8 mouse cellular contexts compared by ENCODE assay signal in the genomic region with DNA sequence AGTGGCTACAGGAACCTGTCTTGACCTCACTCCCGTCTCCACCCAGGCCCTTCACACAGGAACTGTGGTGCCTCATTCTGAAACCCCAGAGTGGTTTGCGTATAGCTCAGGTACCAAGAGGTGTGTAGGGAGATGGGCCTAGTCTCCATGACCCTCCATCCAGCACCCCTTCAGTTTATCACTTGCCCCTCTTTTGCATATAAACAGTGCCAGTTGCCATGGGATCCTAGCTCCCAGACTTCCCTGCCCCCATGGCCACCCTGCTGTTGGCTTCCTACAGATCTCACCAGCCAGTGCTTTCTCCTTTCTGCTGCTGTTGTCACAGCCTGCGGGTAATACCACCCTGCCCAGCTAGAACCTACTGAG. TPM values are rescaled to one million over a fixed set of nuclear protein-coding genes. Genes with fewer than 3 reads are reported as not detected.
DNase-seq lines count a peak whose midpoint lies in the region; ATAC-seq and TF ChIP-seq lines count a peak whose summit lies in the region.

No protein-coding gene starts in this region.

- H3K27ac ChIP-seq in cerebellum, adult 2 months (ENCODE audit: insufficient read depth, low read length) = peak overlapping the region; percentile 64
- H3K27ac ChIP-seq in heart, embryonic 15.5 days = peak overlapping the region; percentile 100
- H3K27ac ChIP-seq in liver, postnatal 0 days (ENCODE audit: low read depth) = peak overlapping the region; percentile 97

- peaks cover 82% of the 10 kb centered on the region for H3K4me1 ChIP-seq in cerebellum, adult 2 months (ENCODE audit: control insufficient read depth, insufficient read depth, low read length)
- peaks cover 86% of the 10 kb centered on the region for H3K4me1 ChIP-seq in heart, embryonic 15.5 days (replicated peaks)
- peaks cover 59% of the 10 kb centered on the region for H3K4me1 ChIP-seq in liver, postnatal 0 days (ENCODE audit: insufficient read depth)

- H3K4me3 ChIP-seq in cerebellum, adult 2 months (replicated peaks; ENCODE audit: insufficient read depth, low read depth, low read length) = no peak overlapping the region
- peak overlapping the region; percentile 40 for H3K4me3 ChIP-seq in heart, embryonic 15.5 days
- no peak overlapping the region for H3K4me3 ChIP-seq in liver, postnatal 0 days (ENCODE audit: low read depth, low read length)

- H3K36me3 ChIP-seq in heart, embryonic 15.5 days = peaks cover 4% of the 10 kb centered on the region
- H3K36me3 ChIP-seq in liver, postnatal 0 days (replicated peaks; ENCODE audit: insufficient read depth, low read length) = peaks cover 6% of the 10 kb centered on the region

- WGBS in cerebellum, adult 2 months = 11% methylated on average over 3 of the region's 3 CpGs
- 48% methylated on average over 3 of the region's 3 CpGs for WGBS in heart, embryonic 15.5 days
- 51% methylated on average over 3 of the region's 3 CpGs for WGBS in liver, postnatal 0 days (ENCODE audit: insufficient replicate concordance)

- H3K27me3 ChIP-seq in cerebellum, adult 2 months (ENCODE audit: control insufficient read depth, insufficient read depth, low read length) = no peaks in the 10 kb centered on the region
- H3K27me3 ChIP-seq in heart, embryonic 15.5 days = no peaks in the 10 kb centered on the region
- no peaks in the 10 kb centered on the region for H3K27me3 ChIP-seq in liver, postnatal 0 days (ENCODE audit: insufficient read depth, low read length)

- no peak for ATAC-seq in heart, embryonic 15.5 days (replicated peaks; ENCODE audit: insufficient number of reproducible peaks, insufficient read depth, low FRiP score, low read depth)
- no peak for ATAC-seq in liver, postnatal 0 days

- no peaks in the 10 kb centered on the region for H3K9me3 ChIP-seq in heart, embryonic 15.5 days (replicated peaks)
- no peaks in the 10 kb centered on the region for H3K9me3 ChIP-seq in liver, postnatal 0 days (ENCODE audit: low read length)

- TF ChIP-seq EP300 in liver, postnatal 0 days (IDR thresholded peaks at IDR 0.05; ENCODE audit: low read depth) = no peak

- no peak for TF ChIP-seq CTCF in cerebellum, adult 2 months (IDR thresholded peaks at IDR 0.05; ENCODE audit: borderline replicate concordance, insufficient read depth, low read depth, low read length)
- TF ChIP-seq CTCF in liver, postnatal 0 days (IDR thresholded peaks at IDR 0.05; ENCODE audit: low read depth) = no peak

- peak overlapping the region; percentile 78 for H3K4me2 ChIP-seq in heart, embryonic 15.5 days
- H3K4me2 ChIP-seq in liver, postnatal 0 days (ENCODE audit: low read depth, low read length) = peak overlapping the region; percentile 53; the same call in 1 of the 2 replicates

- peak overlapping the region; percentile 55 for H3K9ac ChIP-seq in heart, embryonic 15.5 days
- peak overlapping the region; percentile 17 for H3K9ac ChIP-seq in liver, postnatal 0 days (replicated peaks)

- TF ChIP-seq POLR2A in cerebellum, adult 2 months (IDR thresholded peaks at IDR 0.05; ENCODE audit: borderline replicate concordance, insufficient read depth, low read length) = no peak

- DNase-seq in cerebellum, adult 2 months = peak in 1 of 2 experiments; percentile 17
- DNase-seq in cerebellum, postnatal 4 days (ENCODE audit: low spot score in 2 of 2) = no peak
- peak; percentile 50 for DNase-seq in CD4-positive, CD25-positive, alpha-beta regulatory T cell, adult 2 months (ENCODE audit: low read depth, low spot score)
- peak; percentile 16 for DNase-seq in liver, postnatal 0 days
- no peak for DNase-seq in adrenal gland, adult 18-20 months (ENCODE audit: low spot score in 2 of 2)
- no peak for DNase-seq in right cerebral cortex, adult 18-20 months
- DNase-seq in urinary bladder, postnatal 36 days (ENCODE audit: low spot score in 2 of 2) = no peak

RNA-seq across cellular contexts. Expression of a gene that starts 8.8 kb away (rescaled TPM):
- polyA plus RNA-seq in cerebellum, adult 2 months (2012; rRNA removed) = 102 and 116 TPM in 2 replicates
- polyA plus RNA-seq in heart, embryonic 15.5 days (2015; fragmentation: Nextera tagmentation; extraction: Ambion mirVana) = 35.4 and 43.2 TPM in 2 replicates
- 5.7 and 6.4 TPM in 2 replicates for polyA plus RNA-seq in liver, postnatal 0 days (2015; fragmentation: Nextera tagmentation; extraction: Ambion mirVana)
- total RNA-seq in adrenal gland, adult 18-20 months (2021) = 10 to 100 TPM; 83.3 to 90.7 TPM

Comparison
In these comparisons a context has a peak if more than half of its experiments do, and no peak if none do; other contexts are left out.
1. DNase-seq: peak in CD4-positive, CD25-positive, alpha-beta regulatory T cell, adult 2 months (single experiment) and liver, postnatal 0 days (single experiment); none in cerebellum, postnatal 4 days (0 of 2), adrenal gland, adult 18-20 months (0 of 2), right cerebral cortex, adult 18-20 months (single experiment) and urinary bladder, postnatal 36 days (0 of 2).
2. Peak in every context shown above with its lines, with median percentiles within 50 percentile points of each other: H3K27ac ChIP-seq.